Mouse (Mus musculus): ENCODE data around the gene Nrxn2.

DNA sequence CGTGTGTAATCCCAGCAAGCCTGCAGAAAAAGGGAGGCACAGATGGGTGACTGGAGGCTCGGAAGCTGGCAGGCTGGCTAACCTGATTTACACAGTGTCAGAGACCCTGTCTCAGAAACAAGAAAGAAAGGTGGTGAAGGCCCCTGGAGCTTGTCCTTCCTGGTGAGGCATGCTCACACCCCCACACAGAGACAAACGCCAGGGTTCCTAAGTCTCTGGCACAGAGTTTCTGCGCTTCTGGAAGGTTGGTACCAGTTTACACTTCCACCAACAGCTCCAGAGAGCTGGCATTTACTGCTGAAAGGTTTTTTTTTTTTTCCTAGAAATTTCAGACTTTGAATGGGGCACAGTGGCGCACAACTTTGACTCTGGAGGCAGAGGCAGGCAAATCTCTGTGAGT is 22.3 kb upstream of the Nrxn2 start:
- TF ChIP-seq POLR2A (IDR thresholded peaks at IDR 0.05; ENCODE audit: low read depth, low read length) (no peak), CTCF (conservative IDR thresholded peaks at IDR 0.05 in 1 of 2, IDR thresholded peaks at IDR 0.05 in 1 of 2; ENCODE audit: low read depth in 2 of 2, low read length in 2 of 2) (no peak), EP300 (IDR thresholded peaks at IDR 0.05; ENCODE audit: low read length) (no peak), MAX (IDR thresholded peaks at IDR 0.05; ENCODE audit: low read length) (no peak), USF2 (conservative IDR thresholded peaks at IDR 0.05; ENCODE audit: low read depth, low read length) (no peak), SMC3 (IDR thresholded peaks at IDR 0.05; ENCODE audit: low read depth, low read length) (no peak), RAD21 (IDR thresholded peaks at IDR 0.05; ENCODE audit: low read depth, low read length) (no peak), CHD2 (IDR thresholded peaks at IDR 0.05; ENCODE audit: low read length) (no peak), JUND (conservative IDR thresholded peaks at IDR 0.05; ENCODE audit: low read depth, low read length) (no peak), HCFC1 (IDR thresholded peaks at IDR 0.05; ENCODE audit: low read depth, low read length) (no peak), E2F4 (IDR thresholded peaks at IDR 0.05; ENCODE audit: insufficient replicate concordance, low read depth, low read length) (no peak), MAFK (IDR thresholded peaks at IDR 0.05; ENCODE audit: insufficient replicate concordance, low read length) (no peak)

Data from CH12.LX (cell line).